ENCODE assay signal across 9 mouse cellular contexts in genomic region chr1:191562823-191563365, GRCm38 (mm10). TPM values are rescaled to one million over a fixed set of nuclear protein-coding genes. Genes with fewer than 3 reads are reported as not detected.
DNase-seq lines count a peak whose midpoint lies in the region; ATAC-seq and TF ChIP-seq lines count a peak whose summit lies in the region.
"Had no signal": no experiment of that assay in that cellular context is flagged by ENCODE, and none has a peak within 500 bp of the region (broad histone marks: within the 10 kb centered on the region; RNA-seq: fewer than 3 reads in every experiment).

No protein-coding gene starts in this region.

- no peaks in the 10 kb centered on the region for H3K27me3 ChIP-seq in heart, adult 2 months (ENCODE audit: control insufficient read depth, insufficient read depth, low read length)
- H3K27me3 ChIP-seq in heart, embryonic 12.5 days (replicated peaks), result no peaks in the 10 kb centered on the region
- no peaks in the 10 kb centered on the region for H3K27me3 ChIP-seq in hindbrain, embryonic 12.5 days
- H3K27me3 ChIP-seq: hindbrain, embryonic 15.5 days had no signal

- no peaks in the 10 kb centered on the region; the same call in 1 of the 2 replicates for H3K36me3 ChIP-seq in heart, adult 2 months (ENCODE audit: control insufficient read depth, insufficient read depth, low read length)
- peaks cover 30% of the 10 kb centered on the region for H3K36me3 ChIP-seq in heart, embryonic 12.5 days
- peaks cover 7% of the 10 kb centered on the region; the same call in 1 of the 2 replicates for H3K36me3 ChIP-seq in hindbrain, embryonic 12.5 days
- H3K36me3 ChIP-seq: hindbrain, embryonic 15.5 days had no signal

- no peak for ATAC-seq in heart, embryonic 12.5 days (ENCODE audit: insufficient number of reproducible peaks, low FRiP score)
- ATAC-seq in inflammation-experienced regulatory T-cells, adult 6 months, result peak; percentile 83
- ATAC-seq in hindbrain, embryonic 12.5 days (ENCODE audit: low FRiP score), result no peak

- peak; percentile 95 for TF ChIP-seq CTCF in heart, adult 2 months (IDR thresholded peaks at IDR 0.05)

- WGBS in heart, adult 2 months, result 26% methylated on average over 6 of the region's 6 CpGs
- 57% methylated on average over 6 of the region's 6 CpGs for WGBS in heart, embryonic 12.5 days
- WGBS in hindbrain, embryonic 12.5 days, result 71% methylated on average over 6 of the region's 6 CpGs

- no peak overlapping the region for H3K27ac ChIP-seq in heart, adult 2 months
- H3K27ac ChIP-seq in heart, embryonic 12.5 days (ENCODE audit: poor library complexity, severe bottlenecking), result no peak overlapping the region
- H3K27ac ChIP-seq in hindbrain, embryonic 12.5 days, result no peak overlapping the region
- H3K27ac ChIP-seq: hindbrain, embryonic 15.5 days had no signal

- H3K4me3 ChIP-seq in heart, adult 2 months, result no peak overlapping the region
- H3K4me3 ChIP-seq in heart, embryonic 12.5 days, result no peak overlapping the region
- H3K4me3 ChIP-seq in hindbrain, embryonic 12.5 days, result no peak overlapping the region
- H3K4me3 ChIP-seq: hindbrain, embryonic 15.5 days had no signal

- peaks cover 3% of the 10 kb centered on the region for H3K4me1 ChIP-seq in heart, adult 2 months (ENCODE audit: control insufficient read depth, insufficient read depth, low read length)
- H3K4me1 ChIP-seq in heart, embryonic 12.5 days (replicated peaks), result 0 out of 2 replicates have a peak, but pooled peaks cover 3% of the 10 kb centered on the region
- no peaks in the 10 kb centered on the region for H3K4me1 ChIP-seq in hindbrain, embryonic 12.5 days
- H3K4me1 ChIP-seq: hindbrain, embryonic 15.5 days had no signal

- H3K9me3 ChIP-seq in heart, embryonic 12.5 days (replicated peaks), result no peaks in the 10 kb centered on the region
- no peaks in the 10 kb centered on the region for H3K9me3 ChIP-seq in hindbrain, embryonic 12.5 days (replicated peaks)
- H3K9me3 ChIP-seq: hindbrain, embryonic 15.5 days had no signal

- no peak overlapping the region for H3K4me2 ChIP-seq in heart, embryonic 12.5 days
- H3K4me2 ChIP-seq in hindbrain, embryonic 12.5 days (replicated peaks), result no peak overlapping the region
- H3K4me2 ChIP-seq: hindbrain, embryonic 15.5 days had no signal

- DNase-seq in heart, adult 2 months, result peak in 1 of 2 experiments; percentile 31
- peak; percentile 34 to 38 for DNase-seq in spleen, postnatal 36 days (ENCODE audit: low spot score in 2 of 2)
- no peak for DNase-seq in spleen, adult 12 weeks (ENCODE audit: low spot score)
- peak; percentile 38 for DNase-seq in cerebellum, adult 8-10 months
- peak; percentile 33 for DNase-seq in retina, postnatal 7 days (ENCODE audit: low read depth, low spot score)

- intact Hi-C loops in heart, adult 2 months (cut with DNase I), result loop anchor here (1.0 to 5.0 kb wide), 3 partner anchors 211 to 381 kb away; no protein-coding TSS in a partner anchor

- TF ChIP-seq POLR2A in heart, adult 2 months (IDR thresholded peaks at IDR 0.05; ENCODE audit: insufficient read depth, low read depth, low read length), result no peak

- no peaks in the 10 kb centered on the region for H3K79me2 ChIP-seq in heart, adult 2 months (replicated peaks; ENCODE audit: control insufficient read depth, insufficient read depth, low read length)

- no peak for TF ChIP-seq EP300 in heart, adult 2 months (IDR thresholded peaks at IDR 0.05; ENCODE audit: insufficient read depth, low read depth, low read length)

- H3K9ac ChIP-seq in heart, adult 2 months (ENCODE audit: low read depth, low read length), result no peak overlapping the region
- H3K9ac ChIP-seq in heart, embryonic 12.5 days, result no peak overlapping the region
- no peak overlapping the region for H3K9ac ChIP-seq in hindbrain, embryonic 12.5 days
- H3K9ac ChIP-seq: hindbrain, embryonic 15.5 days had no signal

RNA-seq across cellular contexts. Expression of gene Dtl, which starts 12.4 kb away (rescaled TPM):
- total RNA-seq in heart, adult 2 months (2021), result under 1 TPM; 0.16 to 0.27 TPM
- polyA plus RNA-seq in heart, adult 2 months (2012; rRNA removed), result 0.06 and 0.29 TPM in 2 replicates
- polyA plus RNA-seq in heart, embryonic 12.5 days (2016; fragmentation: Nextera tagmentation; extraction: Ambion mirVana), result 40.3 and 43.3 TPM in 2 replicates
- 10 to 100 TPM in 1 of 3 experiments, 1 to 10 TPM in 2; 6.6 to 30.2 (median 8.4) TPM for polyA plus RNA-seq in inflammation-experienced regulatory T-cells, adult 6 months (2017; shearing (Covaris generic))
- 38.9 and 39.9 TPM in 2 replicates for polyA plus RNA-seq in hindbrain, embryonic 12.5 days (2016; fragmentation: Nextera tagmentation; extraction: Ambion mirVana)

RNA-seq across cellular contexts. Expression of gene Ints7, which starts 12.5 kb away (rescaled TPM):
- 10 to 100 TPM in 1 of 2 experiments, 1 to 10 TPM in 1; 9.5 to 11.2 TPM for total RNA-seq in heart, adult 2 months (2021)
- polyA plus RNA-seq in heart, adult 2 months (2012; rRNA removed), result 16.3 and 22.3 TPM in 2 replicates
- 48.8 and 51.8 TPM in 2 replicates for polyA plus RNA-seq in heart, embryonic 12.5 days (2016; fragmentation: Nextera tagmentation; extraction: Ambion mirVana)
- polyA plus RNA-seq in inflammation-experienced regulatory T-cells, adult 6 months (2017; shearing (Covaris generic)), result 10 to 100 TPM; 36.3 to 43.1 (median 40.9) TPM
- 64.4 and 68.4 TPM in 2 replicates for polyA plus RNA-seq in hindbrain, embryonic 12.5 days (2016; fragmentation: Nextera tagmentation; extraction: Ambion mirVana)
